Mouse (Mus musculus) hindbrain, embryonic 13.5 days (tissue): ENCODE measurements at regions not wholly inside any gene's neighbourhood (a gene's known extent, or its start where the extent isn't known, plus 50 kb on each side); places are given as distances from the start of the nearest gene placed in this dataset.

ENCODE experiments used
- ATAC-seq: fragments of 200-750 bp; cut with Nextera tagmentation; 2 replicates; pipeline ENCODE4 v1.8.0; 2017; ENCODE audit warnings: moderate TSS enrichment; ENCODE audit not compliant: low FRiP score
- H3K27ac ChIP-seq: fragments of 300-500 bp; sonication (generic); 2 replicates; pipeline ENCODE4 v1.5.1; 2015; ENCODE audit warnings: inconsistent platforms, mild to moderate bottlenecking, moderate library complexity
- H3K27me3 ChIP-seq: fragments of 300-500 bp; sonication (generic); 2 replicates; pipeline ENCODE4 v1.6.1; 2015; ENCODE audit warnings: mild to moderate bottlenecking, inconsistent platforms
- H3K36me3 ChIP-seq: fragments of 300-500 bp; sonication (generic); 2 replicates; pipeline ENCODE4 v1.6.1; 2015; ENCODE audit warnings: mild to moderate bottlenecking, inconsistent platforms
- H3K4me1 ChIP-seq: fragments of 300-500 bp; sonication (generic); replicated peaks from 2 replicates; pipeline ENCODE4 v1.6.1; 2015; ENCODE audit warnings: inconsistent platforms
- H3K4me2 ChIP-seq: fragments of 300-500 bp; sonication (generic); 2 replicates; pipeline ENCODE4 v1.6.1; 2015; ENCODE audit warnings: inconsistent platforms, mild to moderate bottlenecking, moderate library complexity
- H3K4me3 ChIP-seq: fragments of 300-500 bp; sonication (generic); 2 replicates; pipeline ENCODE4 v1.5.1; 2015; ENCODE audit warnings: mild to moderate bottlenecking, inconsistent platforms
- H3K9ac ChIP-seq: fragments of 300-500 bp; sonication (generic); 2 replicates; pipeline ENCODE4 v1.6.1; 2015; ENCODE audit warnings: mild to moderate bottlenecking, inconsistent platforms
- H3K9me3 ChIP-seq: fragments of 300-500 bp; sonication (generic); 2 replicates; pipeline ENCODE4 v1.6.1; 2016; ENCODE audit warnings: inconsistent platforms
- WGBS: fragments of 180-500 bp; shearing (Covaris S2); methylation state at CpG from one replicate; pipeline ENCODE4 v1.1.7; 2015; 5-methylcytosine and 5-hydroxymethylcytosine counted together

DNA sequence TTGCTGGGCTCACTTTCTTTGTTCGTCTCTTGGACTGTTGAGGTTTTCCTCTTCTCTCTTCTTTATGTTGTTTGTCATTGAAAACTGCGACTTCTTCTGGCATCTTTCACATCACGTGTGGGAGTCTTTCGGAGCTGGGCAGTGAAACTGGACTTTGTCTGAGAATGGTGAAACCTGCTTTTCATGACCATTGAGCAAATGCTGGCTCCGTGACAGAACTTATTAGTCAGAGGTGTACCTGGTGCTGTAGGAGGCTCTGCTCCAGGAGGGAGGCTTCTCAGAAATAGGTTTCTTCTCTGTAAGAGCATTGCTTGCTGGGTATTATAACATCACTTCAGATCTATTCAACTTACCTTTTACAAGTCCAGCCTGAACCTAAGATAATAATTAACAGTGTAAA lies 122.4 kb downstream of the Amer2 start:
- no peaks in the 10 kb centered on the region for H3K9me3 ChIP-seq
- no peak for ATAC-seq
- H3K4me2 ChIP-seq = no peak overlapping the region
- H3K9ac ChIP-seq = no peak overlapping the region
- no peaks in the 10 kb centered on the region for H3K4me1 ChIP-seq
- WGBS = 90% methylated on average over 5 of the region's 5 CpGs
- H3K27me3 ChIP-seq = no peaks in the 10 kb centered on the region
- H3K27ac ChIP-seq = no peak overlapping the region
- H3K36me3 ChIP-seq = no peaks in the 10 kb centered on the region
- no peak overlapping the region for H3K4me3 ChIP-seq

DNA sequence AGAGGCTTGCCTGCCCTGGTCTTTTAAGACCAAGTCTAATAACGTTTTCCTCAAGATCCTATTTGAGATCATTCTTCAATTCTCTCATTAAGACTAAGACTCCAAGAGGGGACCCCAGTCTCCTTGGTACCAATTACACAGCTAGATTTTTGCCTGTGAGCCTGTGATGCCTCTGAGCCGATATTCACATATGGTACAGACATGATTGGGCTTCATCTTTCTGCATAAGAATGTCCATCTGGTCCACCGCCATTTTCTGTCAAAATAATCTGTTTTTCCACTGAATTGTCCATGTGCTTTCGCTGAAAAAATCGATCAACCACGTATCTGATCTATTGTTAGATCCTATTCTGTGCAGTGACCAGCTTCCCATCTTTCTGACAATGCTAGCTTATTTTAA lies 129.5 kb downstream of the Amer2 start:
- no peak overlapping the region for H3K27ac ChIP-seq
- H3K4me1 ChIP-seq = no peaks in the 10 kb centered on the region
- no peak overlapping the region for H3K4me3 ChIP-seq
- no peaks in the 10 kb centered on the region for H3K27me3 ChIP-seq
- H3K9ac ChIP-seq = no peak overlapping the region
- no peak for ATAC-seq
- H3K9me3 ChIP-seq = no peaks in the 10 kb centered on the region
- 84% methylated on average over 6 of the region's 6 CpGs for WGBS
- no peak overlapping the region for H3K4me2 ChIP-seq
- no peaks in the 10 kb centered on the region for H3K36me3 ChIP-seq

DNA sequence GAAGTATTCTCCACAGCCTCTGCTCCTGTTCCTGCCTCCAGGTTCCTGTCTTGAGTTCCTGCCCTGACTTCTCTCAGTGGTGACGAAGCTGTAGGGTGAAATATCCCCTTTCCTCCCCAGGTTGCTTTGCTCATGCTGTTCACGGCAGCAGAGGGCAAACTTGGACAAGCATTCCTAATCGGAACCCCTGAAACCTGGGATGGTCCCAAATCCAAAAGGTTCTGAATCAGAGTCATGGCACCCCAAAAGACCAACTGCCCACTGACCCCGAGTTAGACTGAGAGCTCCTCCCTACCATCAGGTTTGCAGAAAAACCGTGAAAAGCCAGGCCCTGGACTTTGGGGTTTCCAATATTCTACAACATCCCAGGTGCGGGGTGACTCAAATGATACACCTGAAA lies 128.7 kb upstream of the Spata13 start:
- no peaks in the 10 kb centered on the region for H3K36me3 ChIP-seq
- no peaks in the 10 kb centered on the region for H3K9me3 ChIP-seq
- WGBS = 88% methylated on average over 6 of the region's 6 CpGs
- no peak overlapping the region for H3K9ac ChIP-seq
- H3K27me3 ChIP-seq = no peaks in the 10 kb centered on the region
- H3K4me3 ChIP-seq = no peak overlapping the region
- ATAC-seq = no peak
- H3K4me2 ChIP-seq = no peak overlapping the region
- no peak overlapping the region for H3K27ac ChIP-seq
- no peaks in the 10 kb centered on the region for H3K4me1 ChIP-seq

DNA sequence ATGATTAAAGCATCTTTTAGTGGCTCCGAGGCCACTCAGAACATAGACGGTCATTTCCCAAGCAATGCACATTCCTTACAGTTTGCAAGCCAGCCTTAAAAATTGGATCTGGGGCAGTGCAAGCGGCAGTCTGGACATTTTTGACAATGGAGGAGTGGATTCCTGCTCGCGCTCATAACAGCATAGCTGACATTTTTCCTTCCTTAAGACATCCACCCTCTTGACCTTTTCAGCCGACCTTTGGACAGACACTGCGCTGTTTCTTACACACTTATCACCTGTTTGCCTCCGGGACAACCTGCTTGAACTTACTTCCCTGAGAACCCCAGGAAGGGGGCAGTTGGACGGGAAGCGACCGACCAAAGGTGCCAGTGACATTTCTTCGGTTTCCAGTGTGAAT lies 127.5 kb upstream of the Spata13 start:
- 89% methylated on average over 12 of the region's 12 CpGs for WGBS
- Histone ChIP-seq H3K9me3 (no peaks in the 10 kb centered on the region), H3K9ac (no peak overlapping the region), H3K27me3 (no peaks in the 10 kb centered on the region), H3K27ac (no peak overlapping the region), H3K4me2 (no peak overlapping the region), H3K36me3 (no peaks in the 10 kb centered on the region), H3K4me3 (no peak overlapping the region), H3K4me1 (no peaks in the 10 kb centered on the region)
- ATAC-seq = no peak

DNA sequence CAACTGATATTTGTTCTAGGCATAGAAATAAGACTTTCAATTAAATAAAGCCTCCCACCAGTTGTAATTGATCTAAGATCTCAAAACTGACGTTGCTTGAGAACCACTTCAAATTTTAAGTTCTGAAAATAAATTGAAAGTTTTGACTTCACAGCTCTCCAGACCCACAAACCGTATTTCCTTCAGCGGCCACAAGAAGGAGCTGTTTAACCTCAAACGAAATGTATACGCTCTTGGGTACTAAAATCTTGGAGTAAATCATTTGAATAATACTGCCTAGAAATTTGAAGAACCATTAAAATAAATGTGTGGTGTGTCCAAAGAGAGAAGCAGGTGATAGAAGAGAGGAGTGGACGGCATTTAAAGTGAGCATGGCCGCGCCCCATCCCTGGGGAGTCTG lies 120.2 kb upstream of the Spata13 start:
- Histone ChIP-seq H3K9me3 (no peaks in the 10 kb centered on the region), H3K4me2 (no peak overlapping the region), H3K27me3 (no peaks in the 10 kb centered on the region), H3K4me1 (no peaks in the 10 kb centered on the region), H3K27ac (no peak overlapping the region), H3K9ac (no peak overlapping the region), H3K36me3 (no peaks in the 10 kb centered on the region), H3K4me3 (no peak overlapping the region)
- ATAC-seq = no peak
- 27% methylated on average over 8 of the region's 8 CpGs for WGBS

DNA sequence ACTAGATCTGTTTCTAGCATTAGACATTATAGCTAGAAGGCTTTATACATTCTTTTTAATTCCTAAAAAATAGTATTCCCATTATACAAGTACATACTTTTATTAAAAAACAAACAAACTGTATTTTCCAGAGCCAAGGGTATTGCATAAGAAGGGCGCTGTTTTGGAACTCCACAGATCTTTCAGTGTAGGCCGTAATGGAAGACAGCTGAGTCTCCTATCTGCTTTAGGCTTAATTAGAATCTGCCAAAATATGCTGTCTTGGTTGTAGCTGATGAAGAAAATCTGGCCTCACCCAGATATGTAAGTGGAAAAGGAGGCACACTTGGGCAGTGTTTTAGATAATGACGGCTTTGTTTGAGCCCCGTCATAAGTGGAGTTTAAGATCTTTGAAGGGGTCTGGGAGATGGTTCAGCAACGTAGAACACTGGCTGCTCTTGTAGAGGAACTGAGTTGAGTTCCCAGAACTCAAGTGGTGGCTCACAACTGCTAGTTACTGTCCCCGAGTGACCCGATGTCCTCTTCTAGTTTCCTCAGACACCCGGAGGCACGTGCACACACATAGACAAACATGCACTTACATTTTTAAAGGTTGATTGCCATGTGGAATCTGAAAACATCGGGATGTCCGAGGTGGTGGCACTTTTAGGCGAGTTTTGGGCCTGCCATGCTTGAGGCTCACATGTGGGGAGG lies 118.6 kb upstream of the Spata13 start:
- 91% methylated on average over 12 of the region's 12 CpGs for WGBS
- H3K27ac ChIP-seq = no peak overlapping the region
- H3K9ac ChIP-seq = no peak overlapping the region
- no peaks in the 10 kb centered on the region for H3K36me3 ChIP-seq
- no peak for ATAC-seq
- no peaks in the 10 kb centered on the region for H3K9me3 ChIP-seq
- H3K27me3 ChIP-seq = no peaks in the 10 kb centered on the region
- H3K4me2 ChIP-seq = no peak overlapping the region
- H3K4me3 ChIP-seq = no peak overlapping the region
- no peaks in the 10 kb centered on the region for H3K4me1 ChIP-seq

DNA sequence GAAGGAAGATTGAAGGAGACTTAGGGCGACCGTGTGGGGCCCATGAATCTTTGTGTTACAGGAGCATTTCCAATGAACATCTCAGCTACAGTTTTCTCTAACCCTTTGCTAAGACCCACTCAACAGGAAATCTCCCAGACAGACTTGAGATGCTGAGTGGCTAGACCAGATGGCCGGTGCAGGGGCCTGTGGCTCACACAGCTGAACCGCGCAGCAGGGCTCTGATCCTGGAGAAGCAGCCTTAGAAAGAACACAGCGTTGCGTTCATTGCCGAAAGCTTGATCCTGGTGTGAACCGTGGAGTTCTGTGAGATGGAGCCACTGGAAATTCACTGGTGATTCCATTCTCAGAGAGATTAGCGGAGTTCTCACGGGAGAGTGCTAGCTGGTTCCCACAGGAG lies 115.9 kb upstream of the Spata13 start:
- no peaks in the 10 kb centered on the region for H3K27me3 ChIP-seq
- H3K36me3 ChIP-seq = no peaks in the 10 kb centered on the region
- H3K9ac ChIP-seq = no peak overlapping the region
- no peak overlapping the region for H3K27ac ChIP-seq
- no peaks in the 10 kb centered on the region for H3K9me3 ChIP-seq
- no peak for ATAC-seq
- no peaks in the 10 kb centered on the region for H3K4me1 ChIP-seq
- no peak overlapping the region for H3K4me3 ChIP-seq
- 96% methylated on average over 11 of the region's 11 CpGs for WGBS
- H3K4me2 ChIP-seq = no peak overlapping the region

DNA sequence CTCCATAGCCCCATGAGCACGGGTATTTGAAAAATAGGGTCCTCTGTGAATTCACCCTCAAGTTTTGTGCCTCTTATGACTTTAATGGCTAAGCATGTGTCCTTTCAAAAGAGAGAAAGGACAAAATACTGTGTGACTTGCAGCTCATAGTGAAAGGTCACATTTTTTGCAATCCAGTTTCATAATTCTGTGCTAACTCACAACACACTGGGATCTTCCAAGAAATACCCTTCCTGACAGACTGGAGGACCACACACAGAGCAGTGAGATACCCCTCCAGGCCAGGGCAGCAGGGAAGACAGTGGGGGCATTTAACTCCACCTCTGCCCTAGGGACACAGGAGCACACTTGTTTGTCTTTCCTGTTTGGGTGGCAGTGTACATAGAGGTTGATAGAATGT lies 110.8 kb upstream of the Spata13 start:
- Histone ChIP-seq H3K4me3 (no peak overlapping the region), H3K4me1 (no peaks in the 10 kb centered on the region), H3K36me3 (no peaks in the 10 kb centered on the region), H3K9ac (no peak overlapping the region), H3K27ac (no peak overlapping the region), H3K4me2 (no peak overlapping the region), H3K9me3 (no peaks in the 10 kb centered on the region), H3K27me3 (no peaks in the 10 kb centered on the region)
- no peak for ATAC-seq
- WGBS = 69% methylated on average over 1 of the region's 1 CpGs

DNA sequence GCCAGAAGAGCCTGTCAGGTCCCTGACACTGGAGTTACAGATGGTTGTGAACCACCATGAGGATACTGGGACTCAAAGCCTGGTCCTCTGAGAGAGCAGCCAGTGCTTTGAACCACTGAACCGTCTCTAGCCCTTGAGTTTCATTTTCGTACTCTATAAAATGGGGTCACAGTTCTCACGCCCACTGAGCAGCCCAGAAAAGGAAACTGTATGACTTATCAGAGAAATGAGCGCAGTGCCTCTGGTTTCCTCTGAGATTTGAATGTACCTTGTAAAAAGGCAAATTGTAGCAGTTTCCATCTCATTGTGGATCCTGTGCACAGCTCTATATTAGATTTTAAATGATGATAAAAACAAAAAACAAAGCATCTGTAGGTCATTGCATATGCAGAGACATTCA lies 108.9 kb upstream of the Spata13 start:
- 85% methylated on average over 4 of the region's 4 CpGs for WGBS
- H3K4me1 ChIP-seq = peaks cover under 1% of the 10 kb centered on the region
- ATAC-seq = no peak
- H3K4me2 ChIP-seq = no peak overlapping the region
- no peak overlapping the region for H3K27ac ChIP-seq
- H3K4me3 ChIP-seq = no peak overlapping the region
- no peaks in the 10 kb centered on the region for H3K9me3 ChIP-seq
- H3K9ac ChIP-seq = no peak overlapping the region
- no peaks in the 10 kb centered on the region for H3K36me3 ChIP-seq
- no peaks in the 10 kb centered on the region for H3K27me3 ChIP-seq

DNA sequence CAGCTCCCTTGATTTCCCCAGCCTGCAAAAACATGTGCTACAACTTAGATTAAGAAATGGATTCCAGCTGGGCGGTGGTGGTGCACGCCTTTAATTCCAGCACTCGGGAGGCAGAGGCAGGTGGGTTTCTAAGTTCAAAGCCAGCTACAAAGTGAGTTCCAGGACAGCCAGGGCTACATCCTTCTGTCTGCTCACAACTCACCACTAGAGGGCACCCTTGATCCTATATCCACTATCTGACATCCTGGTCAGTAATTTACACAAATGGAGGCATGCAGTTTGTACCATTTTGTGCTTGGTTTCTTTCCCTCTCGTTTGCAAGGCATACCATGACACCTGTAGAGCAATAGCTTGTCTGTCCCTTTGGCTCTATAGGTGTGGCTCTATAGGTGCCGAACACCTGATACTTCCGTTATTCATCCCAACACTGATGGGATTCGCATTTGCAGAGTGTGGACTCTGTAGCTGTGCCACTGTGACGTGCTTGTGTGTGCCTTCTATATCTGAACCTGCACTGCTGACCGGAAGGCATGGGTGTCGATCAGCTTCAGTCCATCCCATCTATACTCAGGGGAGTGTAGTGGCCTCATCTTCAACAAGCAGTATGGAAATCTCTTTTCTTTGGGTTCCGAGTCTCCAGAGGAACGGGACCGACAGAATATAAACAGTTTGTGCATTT lies 108.4 kb upstream of the Spata13 start:
- Histone ChIP-seq H3K9ac (no peak overlapping the region), H3K27me3 (no peaks in the 10 kb centered on the region), H3K4me2 (no peak overlapping the region), H3K4me1 (peaks cover 6% of the 10 kb centered on the region), H3K4me3 (no peak overlapping the region), H3K36me3 (no peaks in the 10 kb centered on the region), H3K9me3 (no peaks in the 10 kb centered on the region), H3K27ac (no peak overlapping the region)
- ATAC-seq = peak; percentile 59; the same call in 1 of the 2 replicates
- 70% methylated on average over 13 of the region's 13 CpGs for WGBS

DNA sequence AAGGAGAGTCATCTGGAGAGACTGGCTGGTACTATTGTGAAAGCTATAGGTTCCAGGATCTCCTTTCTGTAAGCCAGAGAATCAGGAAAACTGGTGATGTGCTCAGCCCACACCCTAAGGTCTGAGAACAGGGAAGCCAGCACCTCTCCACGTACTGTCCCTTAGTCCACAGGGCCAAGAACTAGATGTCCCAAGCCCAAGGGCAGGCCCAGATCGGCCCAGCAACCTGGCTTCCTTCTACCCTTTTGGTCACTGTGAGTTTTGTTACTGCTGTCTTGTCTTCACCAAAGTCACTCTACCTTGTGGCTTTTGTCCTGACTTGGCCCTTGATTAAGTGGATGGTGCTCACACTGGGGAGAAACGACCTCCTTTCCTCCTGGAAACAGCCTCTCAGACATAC lies 107.8 kb upstream of the Spata13 start:
- no peak overlapping the region for H3K4me3 ChIP-seq
- peaks cover 8% of the 10 kb centered on the region for H3K4me1 ChIP-seq
- ATAC-seq = no peak
- no peak overlapping the region for H3K9ac ChIP-seq
- no peaks in the 10 kb centered on the region for H3K9me3 ChIP-seq
- 78% methylated on average over 3 of the region's 3 CpGs for WGBS
- H3K4me2 ChIP-seq = no peak overlapping the region
- no peak overlapping the region for H3K27ac ChIP-seq
- no peaks in the 10 kb centered on the region for H3K36me3 ChIP-seq
- H3K27me3 ChIP-seq = no peaks in the 10 kb centered on the region

DNA sequence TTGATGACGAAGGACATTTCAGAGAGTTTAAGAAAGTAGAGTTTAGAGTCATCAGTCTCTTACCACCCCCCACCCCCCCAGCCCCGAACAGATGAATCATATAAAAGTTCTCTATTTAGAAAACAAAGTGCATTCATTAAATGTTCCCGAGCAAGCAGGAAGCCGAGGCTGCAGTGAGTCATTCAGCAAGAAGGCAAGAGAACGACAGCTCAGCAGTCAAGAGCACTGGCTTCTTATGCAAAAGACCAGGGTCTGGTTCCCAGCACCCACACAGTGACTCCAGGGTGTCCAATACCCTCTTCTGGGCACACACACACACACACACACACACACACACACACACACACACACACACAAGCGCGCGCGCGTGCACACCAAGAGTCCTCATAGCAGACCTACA lies 107.0 kb upstream of the Spata13 start:
- H3K27ac ChIP-seq = no peak overlapping the region
- 0 out of 2 replicates have a peak, but pooled peaks cover 4% of the 10 kb centered on the region for H3K9me3 ChIP-seq
- no peaks in the 10 kb centered on the region for H3K27me3 ChIP-seq
- no peak overlapping the region for H3K4me3 ChIP-seq
- peaks cover 8% of the 10 kb centered on the region for H3K4me1 ChIP-seq
- 82% methylated on average over 10 of the region's 10 CpGs for WGBS
- no peak overlapping the region for H3K4me2 ChIP-seq
- no peak overlapping the region for H3K9ac ChIP-seq
- 0 out of 2 replicates have a peak, but pooled peaks cover 2% of the 10 kb centered on the region for H3K36me3 ChIP-seq
- no peak for ATAC-seq

DNA sequence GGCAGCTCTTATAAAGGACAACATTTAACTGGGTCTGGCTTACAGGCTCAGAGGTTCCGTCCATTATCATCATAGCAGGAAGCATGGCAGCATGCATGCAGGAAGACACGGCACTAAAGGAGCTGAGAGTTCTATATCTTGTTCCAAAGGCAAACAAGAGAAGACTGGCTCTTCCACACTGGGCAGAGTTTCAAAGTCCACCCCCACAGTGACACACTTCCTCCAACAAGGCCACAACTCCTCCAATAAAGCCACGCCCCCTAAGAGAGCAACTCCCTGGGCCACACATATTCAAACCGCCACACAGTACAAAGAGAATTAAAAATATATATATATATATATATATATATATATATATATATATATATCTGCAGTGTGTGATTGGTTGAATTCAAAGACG lies 105.8 kb upstream of the Spata13 start:
- H3K4me1 ChIP-seq = peaks cover 8% of the 10 kb centered on the region
- no peak overlapping the region for H3K27ac ChIP-seq
- H3K9me3 ChIP-seq = 0 out of 2 replicates have a peak, but pooled peaks cover 6% of the 10 kb centered on the region
- 94% methylated on average over 5 of the region's 5 CpGs for WGBS
- H3K36me3 ChIP-seq = 0 out of 2 replicates have a peak, but pooled peaks cover 4% of the 10 kb centered on the region
- no peak for ATAC-seq
- no peak overlapping the region for H3K9ac ChIP-seq
- H3K4me3 ChIP-seq = no peak overlapping the region
- no peak overlapping the region for H3K4me2 ChIP-seq
- H3K27me3 ChIP-seq = no peaks in the 10 kb centered on the region
